Mouse (Mus musculus) urinary bladder, postnatal 10 days (tissue): ENCODE data around the gene Zbtb16.

ENCODE experiments used
- DNase-seq: peaks from one replicate; pipeline ENCODE4 v3.0.0; 2022; ENCODE audit warnings: low spot score

Gene Zbtb16

DNA sequence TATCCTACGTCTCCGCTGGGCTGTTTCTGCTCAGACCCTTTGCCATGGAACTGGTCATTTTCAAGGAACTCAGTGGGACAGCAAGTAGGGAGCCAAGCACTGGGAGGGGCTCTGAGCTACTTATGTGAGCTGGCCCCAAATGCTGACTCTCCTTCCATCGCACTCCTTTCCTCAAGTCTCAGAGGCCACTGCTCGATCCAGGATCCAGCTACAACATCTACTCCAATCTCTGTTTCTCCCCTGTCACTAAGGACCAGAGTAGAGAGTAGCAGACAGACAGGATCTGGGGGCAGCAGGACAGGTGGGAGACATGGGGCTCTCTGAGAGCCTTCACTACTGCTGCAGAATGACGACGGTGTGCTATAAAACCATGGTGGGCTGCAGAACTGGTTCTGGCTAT lies 91.6 kb downstream of the Zbtb16 start:
- DNase-seq = no peak

DNA sequence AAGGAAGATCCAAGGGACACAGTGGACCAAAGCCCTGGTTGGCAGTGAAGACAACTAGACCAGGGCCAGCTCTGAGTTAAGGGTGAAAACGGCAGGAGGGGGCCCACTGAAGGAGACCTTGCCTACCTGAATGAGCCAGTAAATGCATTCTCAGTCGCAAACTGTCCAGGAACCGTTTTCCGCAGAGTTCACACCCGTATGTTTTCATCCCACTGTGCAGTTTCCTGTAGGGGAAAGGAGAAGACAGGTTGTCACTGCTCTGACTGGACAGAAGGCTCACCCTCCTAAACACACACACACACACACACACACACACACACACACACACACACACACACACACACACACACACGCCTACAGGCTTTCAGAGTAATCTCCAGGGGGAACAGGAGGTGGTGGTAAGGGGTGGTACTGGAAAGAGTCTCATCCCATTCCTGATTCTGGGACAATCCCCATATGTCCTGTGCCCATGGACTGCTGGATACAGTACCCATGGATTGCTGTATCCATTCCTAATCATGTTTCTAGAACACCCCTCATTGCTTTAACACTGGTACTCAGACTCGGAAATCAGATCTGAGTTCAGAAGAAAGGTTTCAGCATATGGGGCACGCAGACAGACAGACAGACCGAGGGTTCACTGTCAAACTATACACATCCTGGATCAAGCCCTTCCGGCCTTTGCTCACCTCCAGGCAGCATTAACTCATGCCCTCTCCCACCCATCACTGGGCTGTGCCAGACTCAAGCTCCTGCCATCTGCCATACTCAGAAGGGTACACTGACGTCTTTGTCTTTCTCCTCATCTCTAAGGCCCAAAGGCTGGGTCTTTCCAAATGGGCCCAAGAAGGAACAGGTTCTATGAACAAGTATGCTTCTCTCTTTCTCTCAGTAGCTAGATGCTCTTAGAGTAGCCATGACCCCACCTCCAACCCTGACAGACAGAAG lies 92.4 kb downstream of the Zbtb16 start:
- no peak for DNase-seq

DNA sequence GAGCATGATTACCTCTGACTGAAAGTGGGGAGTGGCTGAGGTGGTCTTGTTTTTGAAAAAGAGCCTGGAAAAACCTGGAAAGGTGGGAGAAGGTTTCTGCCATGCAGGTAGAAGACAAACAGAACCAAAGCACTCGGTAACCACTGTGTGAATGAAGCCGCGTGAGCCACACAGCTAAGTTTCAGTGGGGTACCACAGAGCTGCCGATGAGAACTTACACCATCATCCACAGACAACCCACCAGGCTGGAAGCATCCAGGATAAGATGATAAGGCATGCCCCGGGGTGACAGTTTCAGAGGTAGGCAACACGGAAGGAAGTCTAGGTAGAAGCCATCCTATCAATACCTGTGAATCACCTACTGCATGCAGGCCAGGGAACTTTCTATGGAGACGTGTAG lies 93.9 kb downstream of the Zbtb16 start:
- no peak for DNase-seq

DNA sequence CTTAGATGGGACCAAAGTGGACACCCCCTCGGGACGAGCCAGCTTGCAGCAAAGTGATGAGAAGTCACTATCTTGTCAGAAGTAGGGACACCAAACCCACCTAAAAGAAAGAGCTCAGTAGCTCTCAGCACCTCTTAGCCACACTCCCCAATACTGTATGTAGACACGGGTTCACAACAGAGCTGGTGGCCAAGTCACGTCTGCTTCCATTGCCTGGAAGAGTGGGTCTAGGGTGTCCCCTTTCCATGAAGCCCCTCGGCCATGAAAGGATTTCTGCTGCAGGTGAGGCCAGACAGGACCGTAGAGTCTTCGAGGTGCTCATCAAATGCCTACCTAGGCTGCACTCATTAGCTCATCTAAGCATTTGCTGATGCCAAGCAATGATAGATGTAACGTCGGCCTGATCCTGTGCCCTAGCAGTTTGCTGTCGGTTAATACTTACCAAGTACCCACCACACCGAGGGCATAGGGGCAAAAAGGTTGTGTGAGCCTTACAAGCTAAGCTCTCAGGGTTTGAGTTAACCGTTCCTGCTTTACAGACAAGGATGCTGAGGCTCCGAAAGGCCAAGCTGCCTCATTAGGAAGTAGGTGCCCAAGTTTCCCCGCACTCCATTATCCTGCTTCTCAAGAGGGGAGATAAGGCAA lies 94.5 kb downstream of the Zbtb16 start:
- no peak for DNase-seq

- no peak for DNase-seq
Observed at GRCm38 (mm10) chr9:48740732-48741255, 95.2 kb downstream of the Zbtb16 start.

- peak; percentile 86 for DNase-seq
Observed at GRCm38 (mm10) chr9:48740098-48740505, 95.9 kb downstream of the Zbtb16 start.

DNA sequence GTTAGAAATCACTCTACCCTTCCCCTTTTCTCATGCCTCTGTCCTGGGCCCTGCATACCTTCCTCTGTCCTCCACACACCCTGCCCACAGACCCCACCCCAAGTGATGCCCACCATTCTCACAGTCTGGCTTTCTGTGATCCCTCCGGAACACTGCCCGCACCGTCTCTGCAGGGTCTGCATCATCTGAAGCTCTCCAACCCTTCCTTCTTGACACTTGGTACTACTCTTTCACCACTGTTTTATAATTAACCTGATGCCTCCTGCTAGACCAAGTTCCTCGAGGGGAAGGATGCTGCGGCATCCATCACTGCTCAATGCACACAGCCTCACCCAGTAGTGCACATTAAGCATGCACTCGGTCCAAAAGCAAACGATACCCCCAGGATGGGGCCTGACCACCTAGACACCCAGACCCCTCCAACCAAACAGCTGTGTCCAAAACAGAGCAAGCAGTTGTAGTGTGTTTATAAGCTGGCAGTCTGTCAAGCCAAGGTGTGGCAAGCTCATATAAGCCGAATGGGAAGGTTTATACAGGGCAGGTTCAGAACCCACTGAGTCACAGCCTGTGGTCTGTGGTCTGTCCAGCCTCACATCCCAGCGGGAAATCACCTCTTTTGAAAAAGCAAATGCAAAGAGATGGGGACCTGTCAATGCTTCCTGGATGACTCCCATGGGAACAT lies 97.1 kb downstream of the Zbtb16 start:
- no peak for DNase-seq

DNA sequence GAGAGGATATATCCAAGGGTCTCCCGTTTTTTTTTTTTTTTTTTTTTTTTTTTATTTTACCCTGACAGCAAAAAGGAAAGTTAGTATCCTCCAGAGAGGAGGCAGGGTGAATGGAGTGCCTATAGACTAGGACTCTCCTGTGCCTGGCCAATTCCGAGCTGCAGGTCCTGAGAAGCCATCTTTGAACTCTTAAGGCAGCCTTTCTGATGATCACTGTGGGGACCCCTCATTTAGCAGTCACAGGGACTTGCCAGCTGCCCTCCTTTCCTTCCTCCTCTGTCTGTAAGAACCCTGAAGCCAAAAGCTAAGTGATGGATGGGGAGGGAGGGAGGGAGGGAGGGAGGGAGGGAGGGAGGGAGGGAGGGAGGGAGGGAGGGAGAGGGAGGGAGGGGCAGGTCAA lies 98.1 kb downstream of the Zbtb16 start:
- no peak for DNase-seq

DNA sequence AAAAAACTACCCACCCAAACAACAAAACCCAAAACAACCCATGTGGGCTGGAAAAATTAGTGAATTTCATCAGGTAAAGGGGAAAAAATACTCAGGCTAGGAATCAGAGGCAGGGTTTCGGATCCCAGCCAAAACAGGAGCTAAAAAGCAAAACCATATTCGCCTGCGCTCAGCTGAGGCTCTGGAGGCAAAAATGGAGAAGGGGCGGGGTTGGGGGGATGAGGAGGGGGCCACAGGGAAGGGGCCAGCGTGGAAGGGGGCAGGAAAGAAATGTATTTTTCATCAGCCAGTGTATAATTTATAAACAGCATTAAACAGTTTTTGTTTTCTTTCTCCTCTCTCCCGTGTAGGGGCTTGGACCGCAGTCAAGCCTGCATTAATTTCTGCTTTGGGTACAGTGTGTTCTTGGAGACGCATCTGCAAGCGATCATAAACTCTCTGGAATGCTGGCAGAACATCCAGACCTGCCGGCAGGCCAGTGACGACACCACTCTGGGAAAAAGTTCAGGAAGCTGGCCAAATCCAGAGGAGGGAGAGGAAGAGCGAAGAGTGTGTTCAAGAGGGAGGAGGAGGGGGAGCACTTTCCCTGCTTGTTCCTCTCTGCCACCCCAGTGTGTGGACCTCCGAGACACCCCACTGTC lies 98.7 kb downstream of the Zbtb16 start:
- peak; percentile 61 for DNase-seq

DNA sequence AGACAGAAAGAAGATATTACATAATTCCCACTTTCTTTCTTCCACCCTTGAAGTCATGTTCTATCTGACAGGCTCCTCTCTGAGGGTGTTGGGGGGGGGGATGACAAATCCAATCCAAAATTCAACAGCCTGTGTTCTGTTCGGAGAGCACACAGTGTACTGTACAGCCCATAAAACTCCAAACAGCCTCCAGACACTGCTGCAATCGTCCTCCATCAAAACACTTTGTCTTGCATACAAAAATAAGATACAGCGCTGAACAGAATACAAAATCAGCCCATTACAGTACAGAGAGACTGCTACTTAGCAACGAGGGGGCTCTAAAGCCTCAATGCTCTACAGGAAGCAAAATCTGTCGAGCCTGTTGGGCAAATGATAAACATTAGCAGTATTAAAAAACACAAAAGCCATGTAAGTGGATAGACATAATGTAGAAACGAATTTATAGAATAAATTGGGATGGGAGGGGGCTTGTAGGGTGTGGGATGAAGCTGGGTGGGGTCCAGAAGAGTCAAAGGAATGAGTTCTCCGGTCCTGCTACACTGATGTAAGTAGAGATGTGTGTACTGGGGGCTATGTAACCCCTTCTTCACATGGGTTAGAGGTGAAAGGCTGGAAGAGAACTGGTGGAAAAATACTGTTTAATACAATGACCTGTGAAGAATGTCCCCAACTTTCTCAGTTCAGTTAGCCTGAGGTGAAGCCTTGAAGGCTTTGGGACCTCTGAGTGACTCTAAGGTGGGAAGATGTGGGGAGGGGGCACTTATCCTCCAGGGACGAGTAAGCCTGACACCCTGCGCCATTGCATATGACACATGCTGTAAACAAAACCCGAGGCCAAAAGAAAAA lies 99.4 kb downstream of the Zbtb16 start:
- DNase-seq = no peak

DNA sequence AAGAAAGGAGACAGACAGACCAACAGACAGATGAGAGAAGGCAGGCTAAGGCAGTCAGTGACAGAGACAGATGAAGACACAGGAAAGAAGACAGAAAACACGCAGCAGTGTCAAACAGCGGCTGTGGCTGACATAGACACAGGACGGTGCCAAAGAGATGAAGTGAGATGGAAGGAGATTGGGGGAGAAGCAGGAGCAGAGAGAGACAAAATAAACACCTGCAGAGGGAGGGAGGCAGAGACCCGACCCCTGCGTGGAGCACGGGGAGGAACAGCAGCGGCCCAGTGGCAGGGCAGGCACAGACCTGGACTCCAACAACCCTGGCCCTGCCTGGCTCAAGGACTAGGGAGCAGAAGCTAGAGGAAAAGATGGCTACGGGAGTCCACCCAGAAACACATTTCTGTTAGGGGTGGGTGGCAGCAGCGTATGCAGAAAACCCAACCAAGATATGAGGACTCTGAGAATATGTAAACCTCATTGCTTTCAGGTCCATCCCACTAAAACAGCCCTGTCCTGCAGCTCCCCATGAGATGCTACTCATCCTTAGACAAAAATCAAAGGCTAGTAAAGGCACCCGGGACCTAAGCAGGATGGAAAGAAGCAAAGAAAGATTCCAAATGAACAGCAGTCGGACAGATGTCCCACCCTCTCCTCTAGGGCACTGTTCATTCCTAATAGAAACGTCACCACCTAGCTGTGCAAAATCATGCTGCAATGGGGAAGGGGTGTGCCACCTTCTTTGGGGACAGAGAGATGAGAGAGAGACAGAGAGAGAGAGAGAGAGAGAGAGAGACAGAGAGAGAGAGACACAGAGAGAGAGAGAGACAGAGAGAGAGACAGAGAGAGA lies 100.3 kb downstream of the Zbtb16 start:
- DNase-seq = no peak

GRCm38 (mm10) chr9:48734725-48735465 lies 101.1 kb downstream of the Zbtb16 start:
- no peak for DNase-seq

GRCm38 (mm10) chr9:48733817-48734544 lies 102.0 kb downstream of the Zbtb16 start:
- DNase-seq = no peak

DNA sequence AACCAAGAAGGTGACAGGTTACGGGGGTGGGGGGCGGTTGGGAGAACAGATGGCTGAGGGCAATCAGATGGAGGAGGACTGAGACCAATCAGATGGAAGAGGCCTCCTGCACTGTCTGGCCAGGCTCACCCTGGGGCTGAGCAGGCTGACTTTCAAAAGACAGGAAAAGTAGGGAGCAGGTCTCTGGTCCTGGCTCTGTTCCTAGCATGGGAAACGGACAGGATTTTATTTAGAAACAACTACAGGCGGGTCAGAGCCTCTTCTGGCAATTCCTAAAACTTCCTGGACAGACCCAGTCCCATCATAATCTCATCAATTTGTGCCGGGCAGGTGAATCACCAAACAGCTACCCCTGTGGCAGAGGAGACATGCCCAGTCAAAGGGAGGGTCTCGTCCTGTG lies 102.9 kb downstream of the Zbtb16 start:
- DNase-seq = no peak

GRCm38 (mm10) chr9:48731651-48732536 lies 104.1 kb downstream of the Zbtb16 start:
- DNase-seq = no peak

DNA sequence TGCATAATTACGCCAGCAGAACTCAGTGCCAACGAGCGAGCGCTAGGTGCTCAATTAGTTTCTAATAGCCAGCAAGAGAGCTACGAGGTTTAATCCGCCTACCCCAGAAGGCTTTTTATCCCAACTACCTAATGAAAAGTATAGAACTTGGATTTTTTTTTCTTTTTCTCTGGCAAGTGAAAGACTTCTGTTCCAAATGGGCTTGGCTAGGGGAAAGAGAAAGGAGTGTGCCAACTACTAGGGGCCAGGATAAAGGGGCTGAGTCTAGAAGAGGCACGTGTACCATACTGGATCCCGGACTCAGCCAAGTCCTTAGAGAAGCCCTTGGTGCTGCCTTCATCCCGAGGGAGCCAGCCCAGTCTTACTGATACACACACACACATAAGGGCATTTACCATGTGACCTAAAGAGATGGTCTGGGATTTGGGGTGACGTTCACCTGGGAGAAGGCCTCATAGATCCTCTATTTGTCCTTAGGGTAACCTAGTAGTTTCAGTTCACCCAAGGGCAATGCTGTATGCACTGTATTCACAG lies 105.5 kb downstream of the Zbtb16 start:
- no peak for DNase-seq

GRCm38 (mm10) chr9:48729471-48729870 lies 106.6 kb downstream of the Zbtb16 start:
- DNase-seq = no peak
